Mouse (Mus musculus): ENCODE measurements around the gene Olfr281.

DNA sequence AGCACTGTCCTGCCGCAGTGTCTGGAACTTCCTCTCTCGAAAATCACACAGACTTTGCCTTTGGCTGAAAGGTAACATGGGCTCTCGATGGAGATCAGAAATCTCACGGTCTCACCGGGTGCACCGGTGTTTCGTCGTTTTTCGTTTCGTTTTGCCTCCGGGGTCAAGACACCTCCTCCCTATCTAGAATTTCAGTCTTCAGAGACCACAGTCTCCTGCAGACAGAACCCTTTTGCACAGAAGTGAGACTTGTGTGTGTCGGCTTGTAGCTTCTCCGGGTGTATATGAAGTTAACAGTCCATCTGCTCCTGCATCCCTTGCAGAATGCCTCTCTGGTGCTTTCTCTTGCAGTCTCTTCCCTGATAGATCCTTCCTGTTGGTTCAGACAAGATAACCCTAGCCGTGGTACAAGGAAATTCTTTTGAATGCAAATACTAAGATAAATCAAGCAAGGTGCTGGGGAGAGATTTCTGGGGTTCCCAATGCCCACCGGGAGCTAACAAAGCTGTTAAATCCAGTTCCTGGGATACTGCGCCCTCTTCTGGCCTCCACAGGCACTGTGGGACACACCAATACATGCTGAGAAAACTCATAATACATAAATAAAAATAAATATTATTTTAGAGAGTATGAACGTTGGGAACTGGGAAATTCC, 43.9 kb upstream of the Olfr281 start:
- TF ChIP-seq HCFC1 (IDR thresholded peaks at IDR 0.05; ENCODE audit: borderline replicate concordance, insufficient read depth, low read length): no peak
- TF ChIP-seq MAFK (IDR thresholded peaks at IDR 0.05; ENCODE audit: insufficient read depth, low read depth, low read length): no peak

All from ES-E14 (cell line).